Mouse (Mus musculus) left cerebral cortex, postnatal 14 days (tissue): ENCODE measurements around the gene Sec16b. TPM values are rescaled to one million over a fixed set of nuclear protein-coding genes. Genes with fewer than 3 reads are reported as not detected.

Source experiments
- total RNA-seq, 2 experiments: library from RNA; stranded (reverse); gene quantifications; 2 replicates each; pipeline ENCODE4 v1.2.3; 2021

Gene Sec16b
- total RNA-seq, 2 experiments from 2014 or later, result 0.70 to 0.72 TPM

Other genes starting within 250 kb of the Sec16b start
- gene Rasal2, start 94.1 kb upstream of the Sec16b start, total RNA-seq, result 10 to 100 TPM; 62.9 to 77.3 TPM
- gene Cryzl2, start 48.2 kb upstream of the Sec16b start, total RNA-seq, result 1 to 10 TPM; 3.0 to 4.8 TPM